Mouse (Mus musculus) liver, postnatal 0 days (tissue): ENCODE measurements at regions not wholly inside any gene's neighbourhood (a gene's known extent, or its start where the extent isn't known, plus 50 kb on each side); places are given as distances from the start of the nearest gene placed in this dataset.
A peak's percentile ranks its signal among the peaks of the same experiment; 100 is the strongest.

Source experiments
- ATAC-seq: fragments of 200-750 bp; cut with Nextera tagmentation; 2 replicates; pipeline ENCODE4 v1.8.0; 2017; ENCODE audit warnings: mild to moderate bottlenecking, moderate library complexity
- DNase-seq: peaks from one replicate; pipeline ENCODE4 v3.0.0-alpha.2; 2016
- H3K27ac ChIP-seq: fragments of 300-500 bp; sonication (generic); 2 replicates; pipeline ENCODE4 v1.5.1; 2014; ENCODE audit warnings: antibody characterized with exemption, moderate library complexity, mild to moderate bottlenecking, low read depth
- H3K27me3 ChIP-seq: fragments of 300-500 bp; sonication (generic); 2 replicates; pipeline ENCODE4 v1.6.1; 2014; ENCODE audit warnings: low read length, control low read depth, mixed read lengths; ENCODE audit not compliant: insufficient read depth
- H3K36me3 ChIP-seq: fragments of 300-500 bp; sonication (generic); replicated peaks from 2 replicates; pipeline ENCODE4 v1.6.1; 2014; ENCODE audit warnings: mild to moderate bottlenecking, control low read depth, low read length, moderate library complexity, mixed read lengths; ENCODE audit not compliant: insufficient read depth
- H3K4me1 ChIP-seq: fragments of 300-500 bp; sonication (generic); 2 replicates; pipeline ENCODE4 v1.6.1; 2014; ENCODE audit warnings: antibody characterized with exemption, mild to moderate bottlenecking, control low read depth; ENCODE audit not compliant: insufficient read depth
- H3K4me2 ChIP-seq: fragments of 300-500 bp; sonication (generic); 2 replicates; pipeline ENCODE4 v1.6.1; 2014; ENCODE audit warnings: low read depth, mild to moderate bottlenecking, low read length, moderate library complexity, mixed read lengths
- H3K4me3 ChIP-seq: fragments of 300-500 bp; sonication (generic); 2 replicates; pipeline ENCODE4 v1.5.1; 2014; ENCODE audit warnings: low read depth, low read length
- H3K9ac ChIP-seq: fragments of 300-500 bp; sonication (generic); replicated peaks from 2 replicates; pipeline ENCODE4 v1.6.1; 2014; ENCODE audit warnings: mild to moderate bottlenecking, moderate library complexity
- H3K9me3 ChIP-seq: fragments of 300-500 bp; sonication (generic); 2 replicates; pipeline ENCODE4 v1.6.1; 2016; ENCODE audit warnings: mild to moderate bottlenecking, control low read depth, low read length, mixed read lengths
- CTCF ChIP-seq: sonication (generic); IDR thresholded peaks from 2 replicates; pipeline ENCODE4 v1.5.1; 2016; ENCODE audit warnings: antibody characterized with exemption, low read depth
- EP300 ChIP-seq: IDR thresholded peaks from 2 replicates; pipeline ENCODE4 v1.6.1; 2016; ENCODE audit warnings: antibody characterized with exemption, low read depth, mild to moderate bottlenecking
- WGBS: fragments of 180-500 bp; shearing (Covaris S2); extraction: QIAGEN DNeasy Blood & Tissue Kit; methylation state at CpG from one replicate; pipeline ENCODE4 v1.1.7; 2014; ENCODE audit not compliant: insufficient replicate concordance; 5-methylcytosine and 5-hydroxymethylcytosine counted together

- H3K27me3 ChIP-seq: no peaks in the 10 kb centered on the region
- no peak overlapping the region for H3K4me2 ChIP-seq
- H3K9ac ChIP-seq: no peak overlapping the region
- DNase-seq: no peak
- no peak overlapping the region for H3K27ac ChIP-seq
- WGBS: 59% methylated on average over 6 of the region's 6 CpGs
- no peaks in the 10 kb centered on the region for H3K9me3 ChIP-seq
- H3K4me1 ChIP-seq: no peaks in the 10 kb centered on the region
- no peaks in the 10 kb centered on the region for H3K36me3 ChIP-seq
- H3K4me3 ChIP-seq: no peak overlapping the region
- no peak for TF ChIP-seq CTCF
- TF ChIP-seq EP300: no peak
- peak; percentile 45 for ATAC-seq
Measured at GRCm38 (mm10) chr12:65822285-65822684, 461.9 kb downstream of the Rpl10l start.

GRCm38 (mm10) chr12:65799060-65799459, 485.1 kb downstream of the Rpl10l start:
- ATAC-seq: no peak
- no peak for TF ChIP-seq CTCF
- no peak for TF ChIP-seq EP300
- H3K9me3 ChIP-seq: no peaks in the 10 kb centered on the region
- H3K4me3 ChIP-seq: no peak overlapping the region
- H3K36me3 ChIP-seq: no peaks in the 10 kb centered on the region
- WGBS: 78% methylated on average over 8 of the region's 8 CpGs
- H3K4me2 ChIP-seq: no peak overlapping the region
- H3K9ac ChIP-seq: no peak overlapping the region
- no peaks in the 10 kb centered on the region for H3K27me3 ChIP-seq
- no peak overlapping the region for H3K27ac ChIP-seq
- H3K4me1 ChIP-seq: no peaks in the 10 kb centered on the region
- no peak for DNase-seq

GRCm38 (mm10) chr12:65771531-65771930, 512.7 kb downstream of the Rpl10l start:
- WGBS: 73% methylated on average over 6 of the region's 6 CpGs
- H3K4me2 ChIP-seq: no peak overlapping the region
- H3K36me3 ChIP-seq: no peaks in the 10 kb centered on the region
- no peak for ATAC-seq
- no peaks in the 10 kb centered on the region for H3K27me3 ChIP-seq
- no peak for TF ChIP-seq CTCF
- TF ChIP-seq EP300: no peak
- no peak overlapping the region for H3K4me3 ChIP-seq
- no peaks in the 10 kb centered on the region for H3K9me3 ChIP-seq
- H3K9ac ChIP-seq: no peak overlapping the region
- no peak overlapping the region for H3K27ac ChIP-seq
- H3K4me1 ChIP-seq: no peaks in the 10 kb centered on the region
- no peak for DNase-seq
